Mouse (Mus musculus): ENCODE measurements around the gene Gipr. TPM values are rescaled to one million over a fixed set of nuclear protein-coding genes. Genes with fewer than 3 reads are reported as not detected.

The Gipr gene
- total RNA-seq, 2 experiments from 2014 or later: 1.3 to 1.4 TPM

Small RNA genes lying within 50 kb of the gene (microRNA-seq; reads per million reads assigned to microRNA genes)
- gene Mir330: 10,265 to 11,307 reads per million in 2 experiments

Other genes starting within 250 kb of the Gipr start
- gene Nova2, start 240.2 kb downstream of the Gipr start, total RNA-seq (2021): 10 to 100 TPM; 76.3 to 79.4 TPM
- under 1 TPM; 0.20 to 0.40 TPM for gene Nanos2, start 178.7 kb downstream of the Gipr start, total RNA-seq (2021)
- gene Mypop, start 174.9 kb downstream of the Gipr start, total RNA-seq (2021): 10 to 100 TPM; 50.1 to 50.7 TPM
- 10 to 100 TPM; 53.8 to 57.2 TPM for gene Irf2bp1, start 162.1 kb downstream of the Gipr start, total RNA-seq (2021)
- gene Foxa3, start 142.6 kb downstream of the Gipr start, total RNA-seq (2021): not detected
- 100 to 1,000 TPM; 118 to 123 TPM for gene Sympk, start 141.8 kb downstream of the Gipr start, total RNA-seq (2021)
- not detected for gene Rsph6a, start 111.4 kb downstream of the Gipr start, total RNA-seq (2021)
- 100 to 1,000 TPM; 142 to 148 TPM for gene Dmwd, start 89.9 kb downstream of the Gipr start, total RNA-seq (2021)
- 10 to 100 TPM; 30.2 to 43.1 TPM for gene Dmpk, start 82.3 kb downstream of the Gipr start, total RNA-seq (2021)
- 1 to 10 TPM; 2.0 to 2.6 TPM for gene Six5, start 71.5 kb downstream of the Gipr start, total RNA-seq (2021)
- gene Gm4969, start 47.8 kb downstream of the Gipr start, total RNA-seq (2021): under 1 TPM in 1 of 2 experiments, not detected in 1; 0.27 TPM
- gene Fbxo46, start 46.3 kb downstream of the Gipr start, total RNA-seq (2021): 10 to 100 TPM; 15.0 to 15.4 TPM
- gene Qpctl, start 16.8 kb downstream of the Gipr start, total RNA-seq (2021): 10 to 100 TPM; 17.1 to 18.7 TPM
- gene Snrpd2, start 16.4 kb downstream of the Gipr start, total RNA-seq (2021): 10 to 100 TPM; 79.7 to 82.8 TPM
- 100 to 1,000 TPM; 160 to 178 TPM for gene Eml2, start 10.3 kb upstream of the Gipr start, total RNA-seq (2021)
- gene Gpr4, start 46.4 kb upstream of the Gipr start, total RNA-seq (2021): 1 to 10 TPM; 1.3 to 1.4 TPM
- 10 to 100 TPM; 41.3 to 42.6 TPM for gene Opa3, start 62.2 kb upstream of the Gipr start, total RNA-seq (2021)
- 10 to 100 TPM; 14.2 to 17.0 TPM for gene Vasp, start 105.7 kb upstream of the Gipr start, total RNA-seq (2021)
- not detected for gene Ppm1n, start 113.9 kb upstream of the Gipr start, total RNA-seq (2021)
- 10 to 100 TPM; 92.8 to 95.6 TPM for gene Rtn2, start 116.5 kb upstream of the Gipr start, total RNA-seq (2021)
- gene Fosb, start 143.9 kb upstream of the Gipr start, total RNA-seq (2021): 10 to 100 TPM; 20.4 to 26.6 TPM
- gene Ercc1, start 178.7 kb upstream of the Gipr start, total RNA-seq (2021): 10 to 100 TPM; 47.7 to 49.0 TPM
- 10 to 100 TPM; 19.9 to 21.0 TPM for gene Cd3eap, start 193.4 kb upstream of the Gipr start, total RNA-seq (2021)
- 1 to 10 TPM; 6.3 to 7.8 TPM for gene Ppp1r13l, start 193.6 kb upstream of the Gipr start, total RNA-seq (2021)
- 10 to 100 TPM; 37.5 to 38.3 TPM for gene Ercc2, start 215.9 kb upstream of the Gipr start, total RNA-seq (2021)
- 1 to 10 TPM; 4.5 to 5.5 TPM for gene Klc3, start 238.0 kb upstream of the Gipr start, total RNA-seq (2021)
- not detected for gene Ckm, start 238.6 kb upstream of the Gipr start, total RNA-seq (2021)

Measured in layer of hippocampus, adult 18-20 months (tissue).